Mouse (Mus musculus): ENCODE measurements around the gene Stk11. TPM values are rescaled to one million over a fixed set of nuclear protein-coding genes. Genes with fewer than 3 reads are reported as not detected.

The Stk11 gene
- polyA plus RNA-seq, 1 experiment from 2014 or later, result 18.6 TPM

GRCm38 (mm10) chr10:80149291-80150225 lies 34.0 kb downstream of the Stk11 start:
- peak overlapping the region; percentile 88 for H3K4me3 ChIP-seq (ENCODE audit: low read length)
- peak overlapping the region; percentile 96 for H3K4me2 ChIP-seq (ENCODE audit: low read depth, low read length)
- under 1% methylated on average over 88 of the region's 88 CpGs for WGBS
- H3K27ac ChIP-seq (ENCODE audit: low read length), result peak overlapping the region; percentile 100
- peaks cover 30% of the 10 kb centered on the region for H3K36me3 ChIP-seq (ENCODE audit: control insufficient read depth, insufficient read depth, low read length)
- ATAC-seq (ENCODE audit: low read depth), result peak; percentile 82
- peak overlapping the region; percentile 98 for H3K9ac ChIP-seq (ENCODE audit: low read length)
- no peaks in the 10 kb centered on the region for H3K9me3 ChIP-seq (ENCODE audit: control insufficient read depth, low read length)
- H3K27me3 ChIP-seq (ENCODE audit: control insufficient read depth, insufficient read depth, low read depth, low read length), result no peaks in the 10 kb centered on the region
- peaks cover 54% of the 10 kb centered on the region for H3K4me1 ChIP-seq (replicated peaks; ENCODE audit: control insufficient read depth, insufficient read depth, low read length)

- ATAC-seq (ENCODE audit: low read depth), result no peak
- peak overlapping the region; percentile 96 for H3K4me2 ChIP-seq (ENCODE audit: low read depth, low read length)
- peaks cover 30% of the 10 kb centered on the region for H3K36me3 ChIP-seq (ENCODE audit: control insufficient read depth, insufficient read depth, low read length)
- H3K4me1 ChIP-seq (replicated peaks; ENCODE audit: control insufficient read depth, insufficient read depth, low read length), result peaks cover 63% of the 10 kb centered on the region
- peak overlapping the region; percentile 88 for H3K4me3 ChIP-seq (ENCODE audit: low read length)
- peak overlapping the region; percentile 97 for H3K27ac ChIP-seq (ENCODE audit: low read length)
- H3K9me3 ChIP-seq (ENCODE audit: control insufficient read depth, low read length), result no peaks in the 10 kb centered on the region
- under 1% methylated on average over 44 of the region's 71 CpGs for WGBS
- H3K27me3 ChIP-seq (ENCODE audit: control insufficient read depth, insufficient read depth, low read depth, low read length), result no peaks in the 10 kb centered on the region
- peak overlapping the region; percentile 98 for H3K9ac ChIP-seq (ENCODE audit: low read length)
These were observed 34.9 kb downstream of the Stk11 start for GRCm38 (mm10) chr10:80150226-80151210.

GRCm38 (mm10) chr10:80151211-80152034 lies 35.8 kb downstream of the Stk11 start:
- peak overlapping the region; percentile 88 for H3K4me3 ChIP-seq (ENCODE audit: low read length)
- H3K4me1 ChIP-seq (replicated peaks; ENCODE audit: control insufficient read depth, insufficient read depth, low read length), result peaks cover 64% of the 10 kb centered on the region
- under 1% methylated on average over 25 of the region's 26 CpGs for WGBS
- ATAC-seq (ENCODE audit: low read depth), result no peak
- H3K9me3 ChIP-seq (ENCODE audit: control insufficient read depth, low read length), result no peaks in the 10 kb centered on the region
- H3K4me2 ChIP-seq (ENCODE audit: low read depth, low read length), result peak overlapping the region; percentile 96
- peak overlapping the region; percentile 97 for H3K27ac ChIP-seq (ENCODE audit: low read length)
- peaks cover 37% of the 10 kb centered on the region for H3K36me3 ChIP-seq (ENCODE audit: control insufficient read depth, insufficient read depth, low read length)
- peak overlapping the region; percentile 98 for H3K9ac ChIP-seq (ENCODE audit: low read length)
- H3K27me3 ChIP-seq (ENCODE audit: control insufficient read depth, insufficient read depth, low read depth, low read length), result no peaks in the 10 kb centered on the region

GRCm38 (mm10) chr10:80152071-80152872 lies 36.7 kb downstream of the Stk11 start:
- peak overlapping the region; percentile 96 for H3K4me2 ChIP-seq (ENCODE audit: low read depth, low read length)
- H3K9me3 ChIP-seq (ENCODE audit: control insufficient read depth, low read length), result no peaks in the 10 kb centered on the region
- 1% methylated on average over 15 of the region's 15 CpGs for WGBS
- no peaks in the 10 kb centered on the region for H3K27me3 ChIP-seq (ENCODE audit: control insufficient read depth, insufficient read depth, low read depth, low read length)
- H3K9ac ChIP-seq (ENCODE audit: low read length), result peak overlapping the region; percentile 98
- H3K4me1 ChIP-seq (replicated peaks; ENCODE audit: control insufficient read depth, insufficient read depth, low read length), result peaks cover 64% of the 10 kb centered on the region
- peak overlapping the region; percentile 97 for H3K27ac ChIP-seq (ENCODE audit: low read length)
- H3K4me3 ChIP-seq (ENCODE audit: low read length), result peak overlapping the region; percentile 88
- no peak for ATAC-seq (ENCODE audit: low read depth)
- peaks cover 44% of the 10 kb centered on the region for H3K36me3 ChIP-seq (ENCODE audit: control insufficient read depth, insufficient read depth, low read length)

GRCm38 (mm10) chr10:80152873-80153260 lies 37.3 kb downstream of the Stk11 start:
- no peaks in the 10 kb centered on the region for H3K9me3 ChIP-seq (ENCODE audit: control insufficient read depth, low read length)
- peak overlapping the region; percentile 88 for H3K4me3 ChIP-seq (ENCODE audit: low read length)
- H3K27ac ChIP-seq (ENCODE audit: low read length), result peak overlapping the region; percentile 97
- no peak for ATAC-seq (ENCODE audit: low read depth)
- peaks cover 48% of the 10 kb centered on the region for H3K36me3 ChIP-seq (ENCODE audit: control insufficient read depth, insufficient read depth, low read length)
- peak overlapping the region; percentile 98 for H3K9ac ChIP-seq (ENCODE audit: low read length)
- peak overlapping the region; percentile 96 for H3K4me2 ChIP-seq (ENCODE audit: low read depth, low read length)
- 13% methylated on average over 3 of the region's 3 CpGs for WGBS
- H3K27me3 ChIP-seq (ENCODE audit: control insufficient read depth, insufficient read depth, low read depth, low read length), result no peaks in the 10 kb centered on the region
- peaks cover 64% of the 10 kb centered on the region for H3K4me1 ChIP-seq (replicated peaks; ENCODE audit: control insufficient read depth, insufficient read depth, low read length)

- no peak overlapping the region for H3K4me2 ChIP-seq (ENCODE audit: low read depth, low read length)
- peaks cover 48% of the 10 kb centered on the region for H3K36me3 ChIP-seq (ENCODE audit: control insufficient read depth, insufficient read depth, low read length)
- WGBS, result 68% methylated on average over 19 of the region's 19 CpGs
- no peaks in the 10 kb centered on the region for H3K9me3 ChIP-seq (ENCODE audit: control insufficient read depth, low read length)
- H3K9ac ChIP-seq (ENCODE audit: low read length), result peak overlapping the region; percentile 98; the same call in 1 of the 2 replicates
- H3K27me3 ChIP-seq (ENCODE audit: control insufficient read depth, insufficient read depth, low read depth, low read length), result no peaks in the 10 kb centered on the region
- H3K27ac ChIP-seq (ENCODE audit: low read length), result no peak overlapping the region; the same call in 1 of the 2 replicates
- ATAC-seq (ENCODE audit: low read depth), result no peak
- no peak overlapping the region for H3K4me3 ChIP-seq (ENCODE audit: low read length)
- H3K4me1 ChIP-seq (replicated peaks; ENCODE audit: control insufficient read depth, insufficient read depth, low read length), result peaks cover 72% of the 10 kb centered on the region
These were observed 38.1 kb downstream of the Stk11 start for GRCm38 (mm10) chr10:80153713-80154112.

GRCm38 (mm10) chr10:80154384-80154783 lies 38.8 kb downstream of the Stk11 start:
- H3K27ac ChIP-seq (ENCODE audit: low read length), result no peak overlapping the region
- WGBS, result 80% methylated on average over 7 of the region's 7 CpGs
- H3K9ac ChIP-seq (ENCODE audit: low read length), result no peak overlapping the region
- peaks cover 78% of the 10 kb centered on the region for H3K4me1 ChIP-seq (replicated peaks; ENCODE audit: control insufficient read depth, insufficient read depth, low read length)
- no peak overlapping the region for H3K4me2 ChIP-seq (ENCODE audit: low read depth, low read length)
- H3K27me3 ChIP-seq (ENCODE audit: control insufficient read depth, insufficient read depth, low read depth, low read length), result no peaks in the 10 kb centered on the region
- no peaks in the 10 kb centered on the region for H3K9me3 ChIP-seq (ENCODE audit: control insufficient read depth, low read length)
- no peak overlapping the region for H3K4me3 ChIP-seq (ENCODE audit: low read length)
- ATAC-seq (ENCODE audit: low read depth), result no peak
- peaks cover 48% of the 10 kb centered on the region for H3K36me3 ChIP-seq (ENCODE audit: control insufficient read depth, insufficient read depth, low read length)

- peaks cover 48% of the 10 kb centered on the region for H3K36me3 ChIP-seq (ENCODE audit: control insufficient read depth, insufficient read depth, low read length)
- H3K9me3 ChIP-seq (ENCODE audit: control insufficient read depth, low read length), result no peaks in the 10 kb centered on the region
- ATAC-seq (ENCODE audit: low read depth), result no peak
- H3K4me1 ChIP-seq (replicated peaks; ENCODE audit: control insufficient read depth, insufficient read depth, low read length), result peaks cover 82% of the 10 kb centered on the region
- H3K4me2 ChIP-seq (ENCODE audit: low read depth, low read length), result no peak overlapping the region
- no peak overlapping the region for H3K4me3 ChIP-seq (ENCODE audit: low read length)
- WGBS, result 9% methylated on average over 1 of the region's 1 CpGs
- H3K27me3 ChIP-seq (ENCODE audit: control insufficient read depth, insufficient read depth, low read depth, low read length), result no peaks in the 10 kb centered on the region
- no peak overlapping the region for H3K9ac ChIP-seq (ENCODE audit: low read length)
- 0 out of 2 replicates have a peak overlapping the region, but pooled peaks have one; percentile 73 for H3K27ac ChIP-seq (ENCODE audit: low read length)
These were observed 39.7 kb downstream of the Stk11 start for GRCm38 (mm10) chr10:80155277-80155676.

All from lung, embryonic 16.5 days (tissue).